Mouse (Mus musculus) heart, embryonic 12.5 days (tissue): ENCODE measurements around the gene Gm3099. TPM values are rescaled to one million over a fixed set of nuclear protein-coding genes. Genes with fewer than 3 reads are reported as not detected.
"Not testable (repeated sequence)": the region's sequence is repeated elsewhere in the genome, so short reads cannot be mapped to it uniquely, and the experiment has no call there.

ENCODE experiments used
- ATAC-seq: fragments of 200-750 bp; cut with Nextera tagmentation; 2 replicates; pipeline ENCODE4 v1.8.0; 2017; ENCODE audit warnings: moderate TSS enrichment, moderate library complexity; ENCODE audit not compliant: insufficient number of reproducible peaks, low FRiP score
- H3K27ac ChIP-seq: fragments of 300-500 bp; sonication (generic); 2 replicates; pipeline ENCODE4 v1.5.1; 2016; ENCODE audit warnings: mild to moderate bottlenecking, moderate library complexity; ENCODE audit not compliant: poor library complexity, severe bottlenecking
- H3K27me3 ChIP-seq: fragments of 300-500 bp; sonication (generic); replicated peaks from 2 replicates; pipeline ENCODE4 v1.6.1; 2016; ENCODE audit warnings: mild to moderate bottlenecking, moderate library complexity
- H3K36me3 ChIP-seq: fragments of 300-500 bp; sonication (generic); 2 replicates; pipeline ENCODE4 v1.6.1; 2016; ENCODE audit warnings: mild to moderate bottlenecking, moderate library complexity
- H3K4me1 ChIP-seq: fragments of 300-500 bp; sonication (generic); replicated peaks from 2 replicates; pipeline ENCODE4 v1.6.1; 2016; ENCODE audit warnings: mild to moderate bottlenecking
- H3K4me2 ChIP-seq: fragments of 300-500 bp; sonication (generic); 2 replicates; pipeline ENCODE4 v1.6.1; 2016; ENCODE audit warnings: mild to moderate bottlenecking, moderate library complexity
- H3K4me3 ChIP-seq: fragments of 300-500 bp; sonication (generic); 2 replicates; pipeline ENCODE4 v1.5.1; 2016; ENCODE audit warnings: mild to moderate bottlenecking
- H3K9ac ChIP-seq: fragments of 300-500 bp; sonication (generic); 2 replicates; pipeline ENCODE4 v1.6.1; 2016; ENCODE audit warnings: mild to moderate bottlenecking, moderate library complexity
- H3K9me3 ChIP-seq: fragments of 300-500 bp; sonication (generic); replicated peaks from 2 replicates; pipeline ENCODE4 v1.6.1; 2016; ENCODE audit warnings: mild to moderate bottlenecking, moderate library complexity
- WGBS: fragments of 180-500 bp; shearing (Covaris S2); methylation state at CpG from one replicate; pipeline ENCODE4 v1.1.7; 2016; 5-methylcytosine and 5-hydroxymethylcytosine counted together
- polyA plus RNA-seq: library from polyadenylated mRNA; unstranded; fragments of >200 nt; fragmentation: Nextera tagmentation; extraction: Ambion mirVana; gene quantifications from 2 replicates; pipeline ENCODE4 v1.2.1, GENCODE M21; 2016

Gene Gm3099
- not detected in 2 replicates for polyA plus RNA-seq

DNA sequence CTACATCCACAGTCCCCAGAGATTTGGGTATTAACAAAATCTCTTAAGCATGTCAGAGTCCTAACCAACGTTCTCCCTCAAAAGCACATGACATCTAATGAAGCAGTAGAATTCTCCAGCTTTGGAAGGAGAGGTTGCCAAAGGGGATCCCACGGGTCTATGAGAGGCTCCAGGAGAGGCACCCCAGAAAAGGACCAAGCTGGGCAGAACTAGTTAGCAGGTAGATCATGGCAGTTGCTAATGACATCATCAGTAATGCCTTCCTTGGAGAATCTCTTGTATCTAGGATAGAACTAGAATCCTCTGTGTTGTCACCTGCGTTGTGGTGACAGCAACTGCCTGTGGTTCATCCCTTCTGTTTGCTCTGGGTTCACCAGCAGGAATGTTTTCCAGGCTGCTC, at the start of gene Gm3099:
Gene Gm3099, plus strand, starts transcription at position 301 of the 400 bp plus-strand sequence.
- not testable (repeated sequence) for H3K4me2 ChIP-seq, H3K9me3 ChIP-seq, H3K36me3 ChIP-seq, H3K4me3 ChIP-seq, H3K4me1 ChIP-seq, ATAC-seq, H3K27ac ChIP-seq, H3K9ac ChIP-seq, H3K27me3 ChIP-seq
- 50% methylated on average over 1 of the region's 3 CpGs for WGBS

DNA sequence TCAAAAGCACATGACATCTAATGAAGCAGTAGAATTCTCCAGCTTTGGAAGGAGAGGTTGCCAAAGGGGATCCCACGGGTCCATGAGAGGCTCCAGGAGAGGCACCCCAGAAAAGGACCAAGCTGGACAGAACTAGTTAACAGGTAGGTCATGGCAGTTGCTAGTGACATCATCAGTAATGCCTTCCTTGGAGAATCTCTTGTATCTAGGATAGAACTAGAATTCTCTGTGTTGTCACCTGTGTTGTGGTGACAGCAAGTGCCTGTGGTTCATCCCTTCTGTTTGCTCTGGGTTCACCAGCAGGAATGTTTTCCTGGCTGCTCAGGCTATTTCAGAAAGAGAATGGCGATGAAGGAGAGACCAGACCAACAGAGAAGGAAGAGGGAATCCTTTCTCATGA, 34.9 kb upstream of the Gm3099 start, which contains the start of gene Gm3095:
Gene Gm3095, plus strand, starts transcription at position 301 of the 400 bp plus-strand sequence.
- H3K4me2 ChIP-seq, H3K27me3 ChIP-seq, H3K27ac ChIP-seq, H3K4me1 ChIP-seq, H3K36me3 ChIP-seq, H3K4me3 ChIP-seq, ATAC-seq, H3K9me3 ChIP-seq, H3K9ac ChIP-seq: not testable (repeated sequence)
- whole genome bisulfite sequencing = no CpG with 5 or more reads among the region's 2 CpGs

DNA sequence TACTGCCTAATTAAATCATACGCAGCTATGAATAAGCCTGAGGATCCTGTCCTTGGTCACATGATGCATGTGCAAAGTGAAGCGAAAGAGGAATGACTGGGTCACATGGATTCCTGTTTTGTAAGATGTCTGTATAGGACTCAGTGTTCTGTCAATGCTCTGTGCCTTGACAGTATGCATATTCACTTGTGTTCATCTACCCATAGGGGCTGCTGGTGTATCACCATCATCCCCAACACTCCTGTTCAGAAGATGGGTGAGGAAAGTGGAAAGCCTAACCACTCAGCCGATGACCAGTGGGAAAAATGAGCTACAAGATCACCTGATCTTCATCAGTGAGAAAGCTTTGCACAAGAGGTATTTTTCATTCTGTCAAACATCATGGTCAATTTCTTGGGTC, 25.4 kb downstream of the Gm3099 start, which contains the start of gene Gm5796:
Gene Gm5796, plus strand, starts transcription at position 301 of the 400 bp plus-strand sequence.
- ATAC-seq, H3K27me3 ChIP-seq, H3K36me3 ChIP-seq, H3K9ac ChIP-seq, H3K4me3 ChIP-seq, H3K9me3 ChIP-seq, H3K4me2 ChIP-seq, H3K4me1 ChIP-seq, H3K27ac ChIP-seq: not testable (repeated sequence)
- 55% methylated on average over 1 of the region's 3 CpGs for WGBS

Other genes starting within 250 kb of the Gm3099 start
- gene Gm3002, start 188.3 kb upstream of the Gm3099 start, polyA plus RNA-seq = 3.6 and 4.1 TPM in 2 replicates
- not detected in 2 replicates for gene Gm3033, start 152.1 kb upstream of the Gm3099 start, polyA plus RNA-seq
- 0.54 TPM in 1 of 2 replicates, not detected in the other for gene Gm2916, start 114.2 kb upstream of the Gm3099 start, polyA plus RNA-seq
- gene Gm3029, start 66.6 kb upstream of the Gm3099 start, polyA plus RNA-seq = 0.23 and 0.32 TPM in 2 replicates
- 0.60 and 1.0 TPM in 2 replicates for gene Gm3095, start 34.8 kb upstream of the Gm3099 start, polyA plus RNA-seq
- 0.46 and 1.2 TPM in 2 replicates for gene Gm5796, start 25.5 kb downstream of the Gm3099 start, polyA plus RNA-seq
- not detected in 2 replicates for gene Gm3115, start 85.7 kb downstream of the Gm3099 start, polyA plus RNA-seq
- gene Gm8108, start 112.1 kb downstream of the Gm3099 start, polyA plus RNA-seq = 0.96 and 2.0 TPM in 2 replicates
- not detected in 2 replicates for gene Gm3127, start 166.6 kb downstream of the Gm3099 start, polyA plus RNA-seq
- gene Gm2974, start 184.2 kb downstream of the Gm3099 start, polyA plus RNA-seq = 0.21 and 0.50 TPM in 2 replicates